Mouse (Mus musculus) cortical plate, adult 2 months (tissue): ENCODE measurements around the gene Sdc4.

Experiments
- CTCF ChIP-seq: fragments of 200-500 bp; IDR thresholded peaks from 2 replicates; pipeline ENCODE4 v1.5.1; 2011; ENCODE audit warnings: mild to moderate bottlenecking, control low read depth, low read length; ENCODE audit not compliant: insufficient read depth; ENCODE audit errors: extremely low read depth
- POLR2A ChIP-seq: fragments of 200-500 bp; IDR thresholded peaks from 2 replicates; pipeline ENCODE4 v1.6.1; 2011; ENCODE audit warnings: mild to moderate bottlenecking, low read length, control low read depth; ENCODE audit not compliant: insufficient read depth; ENCODE audit errors: extremely low read depth

- TF ChIP-seq CTCF (no peak), POLR2A (no peak)
Observed at GRCm38 (mm10) chr2:164434681-164435080, 9.0 kb downstream of the Sdc4 start.
